Mouse (Mus musculus) ES-Bruce4 (cell line): ENCODE results near the gene Dst.

Experiments
- CTCF ChIP-seq: IDR thresholded peaks from one replicate; pipeline ENCODE4 v1.8.1; 2011; ENCODE audit warnings: low read depth, low read length
- EP300 ChIP-seq: IDR thresholded peaks from 2 replicates; pipeline ENCODE4 v1.6.1; 2011; ENCODE audit warnings: low read depth, low read length; ENCODE audit not compliant: insufficient read depth
- POLR2A ChIP-seq: IDR thresholded peaks from one replicate; pipeline ENCODE4 v1.8.1; 2011; ENCODE audit warnings: low read length; ENCODE audit not compliant: insufficient read depth

- no peak for TF ChIP-seq POLR2A
- no peak for TF ChIP-seq CTCF
- TF ChIP-seq EP300 = no peak
These were observed 7.8 kb upstream of the Dst start for GRCm38 (mm10) chr1:33900175-33900574.
